Mouse (Mus musculus): ENCODE measurements around the gene Grm5.

Gene Grm5

DNA sequence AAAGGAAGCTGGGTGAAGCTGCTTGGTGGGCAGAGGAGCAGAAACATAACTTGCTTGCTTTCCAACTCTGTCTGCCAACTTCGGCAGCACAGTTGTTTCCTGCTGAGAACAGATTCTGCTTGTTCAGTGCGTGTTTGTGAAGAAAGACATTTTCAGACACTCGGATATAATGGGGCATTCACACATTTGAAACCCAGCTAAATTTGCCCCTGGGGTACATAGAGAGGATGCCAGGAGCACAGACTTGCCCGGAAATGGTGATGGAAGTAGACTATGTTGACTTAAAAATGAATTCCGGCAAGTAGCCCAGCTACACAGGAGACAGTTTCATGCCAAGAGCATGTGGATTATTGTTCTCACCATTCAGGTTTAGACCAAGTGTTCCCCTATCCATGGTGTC, 342.0 kb downstream of the Grm5 start:
- DNase-seq = peak; percentile 3

- no peak for DNase-seq
Measured at GRCm38 (mm10) chr7:87937415-87937814, 353.4 kb downstream of the Grm5 start.

DNA sequence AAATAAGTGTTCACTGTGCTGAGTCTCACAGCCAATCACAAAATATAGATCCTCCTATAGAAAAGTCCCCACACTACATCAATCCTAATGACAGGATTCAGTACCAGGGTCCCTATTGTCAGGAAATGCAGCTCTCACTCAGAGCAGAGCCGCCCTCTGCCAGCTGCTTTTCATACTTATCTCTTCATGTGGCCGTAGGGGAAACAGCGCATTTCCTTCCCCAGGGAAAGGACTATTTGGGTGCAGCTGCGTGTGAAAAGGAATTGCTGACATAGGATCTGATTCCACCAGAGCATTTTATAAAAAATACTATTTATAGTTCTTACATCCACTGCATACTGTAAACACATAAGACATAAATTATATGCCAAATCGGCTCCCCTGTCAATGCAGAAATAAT, 354.3 kb downstream of the Grm5 start:
- DNase-seq = no peak

GRCm38 (mm10) chr7:87950205-87950604, 366.2 kb downstream of the Grm5 start:
- DNase-seq = no peak

DNA sequence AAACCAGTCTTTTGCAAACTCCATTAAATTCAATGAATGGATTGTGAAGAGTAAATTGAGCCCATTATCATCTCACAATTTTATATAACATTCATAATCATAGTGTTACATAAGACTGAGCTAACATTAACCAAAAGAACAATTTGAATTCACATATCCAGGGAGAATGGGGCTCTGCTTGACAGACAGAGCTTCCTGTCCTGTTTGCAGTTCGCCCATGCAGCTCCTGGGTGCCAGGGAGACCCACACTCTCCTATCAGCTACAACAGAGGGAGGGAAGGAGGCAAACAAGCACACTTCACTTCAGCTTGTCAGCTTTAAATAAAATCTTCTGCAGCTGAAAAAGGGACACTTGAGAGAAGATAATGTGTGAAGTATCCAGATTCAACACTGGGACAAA, 389.2 kb downstream of the Grm5 start:
- DNase-seq = no peak

- no peak for DNase-seq
Measured at GRCm38 (mm10) chr7:87975041-87975440, 391.1 kb downstream of the Grm5 start.

DNA sequence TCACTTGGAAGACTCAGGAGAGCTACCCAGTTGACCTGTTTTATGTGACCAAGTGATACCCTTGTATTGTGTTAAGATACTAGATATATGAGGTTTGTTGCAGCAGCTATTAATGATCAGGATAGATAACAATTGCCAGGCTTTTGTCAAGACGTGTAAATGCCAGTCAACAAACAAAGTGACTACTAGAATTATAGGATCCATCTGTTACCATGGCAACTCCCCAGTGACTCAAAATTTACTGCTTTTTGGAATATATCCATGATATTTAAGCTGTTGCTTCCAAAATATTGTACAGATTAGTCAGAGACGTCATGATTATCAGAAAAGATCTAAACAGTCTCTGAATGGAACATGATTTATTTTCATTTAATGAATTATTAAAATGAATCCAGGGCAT, 399.5 kb downstream of the Grm5 start:
- DNase-seq = no peak

DNA sequence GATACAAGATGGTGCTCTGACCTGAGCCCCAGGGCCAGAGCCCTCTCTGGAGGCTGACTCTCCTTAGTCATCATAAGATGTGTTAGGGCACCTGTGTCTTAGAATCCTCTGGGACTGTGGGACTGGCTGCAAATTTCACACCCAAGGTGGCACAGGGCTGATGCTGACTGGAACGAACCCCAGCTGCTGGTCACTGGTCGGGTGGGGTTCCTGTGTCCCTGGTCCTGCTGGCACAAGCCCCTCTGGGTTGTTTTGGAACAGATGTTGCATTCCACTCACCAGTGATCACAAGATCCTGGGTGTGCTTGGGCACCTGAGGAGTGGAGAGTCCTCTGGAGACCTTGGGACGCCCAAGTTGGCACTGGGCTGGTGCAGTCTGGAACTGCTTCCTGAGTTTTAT, 430.5 kb downstream of the Grm5 start:
- no peak for DNase-seq

DNA sequence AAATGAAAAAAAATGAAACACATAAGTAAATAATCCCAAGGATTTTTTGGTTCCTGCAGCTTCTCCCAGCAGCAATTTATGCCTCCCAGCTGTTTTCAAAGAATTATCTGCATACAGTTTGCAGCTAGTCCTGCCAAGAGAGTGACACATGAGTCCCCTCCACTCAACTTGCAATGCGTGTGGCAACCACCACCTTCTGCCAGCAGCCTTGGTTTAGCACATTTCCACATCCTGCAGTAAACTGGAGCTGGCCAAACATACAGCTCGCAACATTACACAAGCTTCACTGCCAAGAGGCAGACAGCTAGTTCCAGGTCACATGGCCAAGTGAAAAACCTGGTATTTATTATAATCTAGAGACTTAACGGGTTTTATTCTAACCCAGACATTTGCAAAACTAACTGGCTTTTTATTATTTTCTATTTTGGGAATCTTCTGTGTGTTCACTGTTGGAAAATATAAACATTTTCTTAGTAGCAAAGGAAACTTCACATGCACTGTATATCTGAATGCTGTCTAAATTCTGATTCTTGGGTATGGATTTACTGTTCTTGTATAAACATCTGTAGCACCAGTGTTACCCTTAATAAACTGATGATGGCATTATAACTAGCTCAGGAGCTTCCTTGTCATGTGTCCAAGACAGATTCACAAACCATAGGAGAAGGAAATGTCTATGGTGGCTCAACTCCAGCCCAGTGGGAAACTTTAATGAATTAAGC, 443.6 kb downstream of the Grm5 start:
- DNase-seq = no peak

- no peak for DNase-seq
Measured at GRCm38 (mm10) chr7:88047366-88047765, 463.4 kb downstream of the Grm5 start.

DNA sequence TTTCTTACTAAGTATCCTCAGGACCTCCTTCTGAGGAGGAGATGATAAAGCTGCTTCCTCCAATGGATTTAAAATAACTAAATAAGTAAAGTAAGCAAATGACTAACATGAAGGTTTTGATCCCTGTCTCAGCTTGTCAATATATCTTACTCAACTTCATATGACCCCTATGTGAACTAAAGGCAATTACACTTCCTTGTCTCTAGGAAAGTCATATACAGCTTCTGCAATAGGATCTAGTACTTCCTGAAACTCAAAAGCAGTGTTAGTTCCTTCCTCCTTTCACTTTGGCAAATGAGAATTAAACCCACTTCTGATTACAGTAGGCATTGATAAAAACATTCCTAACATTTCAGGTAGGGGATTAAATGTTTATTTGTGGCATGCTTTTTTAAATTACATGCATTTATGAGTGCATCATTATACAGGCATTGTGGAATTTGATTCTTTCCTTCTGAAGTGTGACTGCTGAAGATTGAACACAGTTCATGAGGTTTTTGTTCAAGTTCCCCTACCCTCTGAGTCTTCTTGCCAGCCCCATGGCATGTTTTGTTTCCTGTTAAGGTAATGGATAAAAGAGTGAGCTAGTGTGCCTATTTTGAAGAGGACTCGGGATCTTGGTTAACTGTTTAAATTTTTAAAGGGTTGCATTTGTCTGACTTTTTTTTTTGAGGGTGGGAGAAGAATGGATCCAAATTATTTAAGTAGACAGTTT, 470.4 kb downstream of the Grm5 start:
- DNase-seq = no peak

DNA sequence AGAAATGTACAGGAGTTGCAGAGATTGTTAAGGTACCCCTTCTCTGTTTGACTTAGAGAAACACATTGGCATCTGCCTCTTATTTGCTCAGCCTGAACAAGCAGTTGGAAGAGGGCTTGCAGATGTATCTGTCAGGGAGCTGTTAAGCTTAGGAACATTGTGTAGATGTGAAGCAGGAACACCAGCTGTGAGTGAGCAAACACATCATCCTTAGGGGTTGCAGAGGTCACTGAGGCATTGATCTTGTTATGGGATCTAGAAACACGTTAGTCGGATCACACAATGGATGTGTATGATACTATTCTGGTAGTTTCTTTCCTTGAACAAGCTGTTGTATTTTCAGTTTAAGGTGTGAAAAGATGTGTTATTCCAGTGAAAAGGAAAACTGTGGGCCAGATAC, 472.5 kb downstream of the Grm5 start:
- no peak for DNase-seq

DNA sequence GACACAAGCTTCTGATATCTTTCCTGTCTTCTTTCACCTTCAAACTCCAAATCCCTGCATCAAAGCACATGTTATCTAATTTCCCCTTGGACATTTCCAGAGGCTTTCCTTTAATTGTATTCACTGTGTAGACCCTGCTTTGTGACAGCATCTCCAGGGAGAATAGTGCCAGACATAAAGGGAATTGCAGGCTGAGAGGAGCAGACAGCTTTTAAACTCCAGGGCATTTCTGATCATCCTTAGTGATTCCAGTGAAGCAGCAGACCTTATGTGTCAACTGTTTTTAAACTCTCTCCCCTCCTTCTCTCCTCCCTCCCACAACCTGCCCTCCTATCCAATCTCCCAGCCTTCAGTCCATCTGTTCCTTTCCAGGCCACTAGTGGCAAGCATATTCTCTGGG, 507.1 kb downstream of the Grm5 start:
- no peak for DNase-seq

- DNase-seq = no peak
Measured at GRCm38 (mm10) chr7:88096536-88097107, 512.7 kb downstream of the Grm5 start.

- DNase-seq = peak; percentile 2
Measured at GRCm38 (mm10) chr7:88097715-88098114, 513.7 kb downstream of the Grm5 start.

- no peak for DNase-seq
Measured at GRCm38 (mm10) chr7:88116724-88117409, 532.9 kb downstream of the Grm5 start.

DNA sequence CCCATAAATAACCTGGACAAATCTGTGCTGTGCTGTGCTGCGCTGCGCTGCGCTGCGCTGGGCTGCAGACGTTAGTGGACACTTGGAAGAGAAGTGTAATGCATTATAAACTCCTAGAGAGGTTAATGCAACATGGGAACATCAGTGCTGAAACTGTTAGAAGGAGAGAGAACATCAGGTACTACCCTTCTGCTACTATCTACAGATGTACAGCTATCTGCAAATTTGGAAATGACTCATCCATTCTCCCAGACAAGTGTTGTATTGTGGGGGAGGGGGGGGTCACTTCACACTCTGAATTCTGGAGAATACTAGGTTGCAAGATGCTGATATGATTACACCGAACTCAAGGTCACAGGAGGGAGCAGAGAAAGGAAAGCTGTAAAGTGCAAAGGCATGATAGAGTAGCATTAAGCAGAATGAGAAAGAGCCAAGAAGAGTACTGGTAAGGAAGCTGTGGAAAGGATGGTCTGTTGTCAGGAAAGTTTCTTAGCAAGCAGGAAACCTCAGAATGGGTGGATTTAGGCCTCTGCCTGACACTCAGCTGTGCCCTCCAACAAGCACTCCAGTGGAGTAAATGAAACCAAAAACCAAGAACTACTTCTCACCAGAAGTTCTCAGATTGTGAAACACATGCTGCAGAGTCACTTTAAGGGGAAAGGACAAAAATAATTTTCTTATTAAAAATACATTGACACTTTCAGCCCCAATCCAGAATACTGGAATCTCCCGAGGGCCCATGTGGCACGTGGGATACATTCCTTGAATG, 544.3 kb downstream of the Grm5 start:
- DNase-seq = no peak

DNA sequence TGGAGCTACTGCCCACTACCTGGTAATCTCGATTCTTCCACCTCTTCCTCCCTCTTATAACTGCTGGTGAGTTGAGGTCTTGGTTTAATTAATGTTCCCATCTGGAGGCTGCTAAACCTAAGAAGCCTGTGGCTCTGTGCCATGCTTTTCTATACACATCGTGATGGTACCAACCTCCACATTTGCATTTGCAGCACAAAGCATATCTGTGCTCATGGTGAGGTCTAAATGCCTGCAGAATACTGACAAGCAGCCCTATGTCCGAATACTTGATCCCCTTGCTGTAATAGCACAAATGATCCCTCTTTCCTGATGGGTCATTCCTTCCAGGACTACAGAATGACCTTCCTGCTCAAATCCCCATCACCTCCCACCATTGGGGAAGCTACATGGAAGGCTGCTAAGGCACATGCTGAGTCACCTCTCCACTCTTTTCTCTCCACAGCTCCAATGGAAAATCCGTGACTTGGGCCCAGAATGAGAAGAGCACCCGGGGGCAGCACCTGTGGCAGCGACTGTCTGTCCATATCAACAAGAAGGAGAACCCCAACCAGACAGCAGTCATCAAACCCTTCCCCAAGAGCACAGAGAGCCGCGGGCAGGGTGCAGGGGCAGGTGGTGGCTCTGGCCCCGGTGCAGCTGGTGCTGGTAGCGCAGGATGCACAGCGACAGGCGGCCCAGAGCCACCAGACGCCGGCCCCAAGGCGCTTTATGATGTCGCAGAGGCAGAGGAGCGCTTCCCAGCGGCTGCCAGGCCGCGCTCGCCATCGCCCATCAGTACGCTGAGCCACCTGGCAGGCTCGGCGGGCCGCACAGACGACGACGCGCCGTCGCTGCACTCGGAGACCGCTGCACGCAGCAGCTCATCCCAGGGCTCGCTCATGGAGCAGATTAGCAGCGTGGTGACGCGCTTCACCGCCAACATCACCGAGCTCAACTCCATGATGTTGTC, 545.8 kb downstream of the Grm5 start:
- DNase-seq = no peak

DNA sequence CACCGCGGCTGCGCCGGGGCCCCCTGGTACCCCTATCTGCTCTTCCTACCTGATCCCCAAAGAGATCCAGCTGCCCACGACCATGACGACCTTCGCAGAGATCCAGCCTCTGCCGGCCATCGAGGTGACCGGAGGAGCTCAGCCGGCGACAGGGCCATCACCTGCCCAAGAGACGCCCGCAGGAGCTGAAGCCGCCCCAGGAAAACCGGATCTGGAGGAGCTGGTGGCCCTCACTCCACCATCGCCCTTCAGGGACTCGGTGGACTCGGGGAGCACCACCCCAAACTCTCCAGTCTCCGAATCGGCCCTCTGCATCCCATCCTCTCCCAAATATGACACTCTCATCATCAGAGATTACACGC, 546.5 kb downstream of the Grm5 start:
- DNase-seq = no peak

DNA sequence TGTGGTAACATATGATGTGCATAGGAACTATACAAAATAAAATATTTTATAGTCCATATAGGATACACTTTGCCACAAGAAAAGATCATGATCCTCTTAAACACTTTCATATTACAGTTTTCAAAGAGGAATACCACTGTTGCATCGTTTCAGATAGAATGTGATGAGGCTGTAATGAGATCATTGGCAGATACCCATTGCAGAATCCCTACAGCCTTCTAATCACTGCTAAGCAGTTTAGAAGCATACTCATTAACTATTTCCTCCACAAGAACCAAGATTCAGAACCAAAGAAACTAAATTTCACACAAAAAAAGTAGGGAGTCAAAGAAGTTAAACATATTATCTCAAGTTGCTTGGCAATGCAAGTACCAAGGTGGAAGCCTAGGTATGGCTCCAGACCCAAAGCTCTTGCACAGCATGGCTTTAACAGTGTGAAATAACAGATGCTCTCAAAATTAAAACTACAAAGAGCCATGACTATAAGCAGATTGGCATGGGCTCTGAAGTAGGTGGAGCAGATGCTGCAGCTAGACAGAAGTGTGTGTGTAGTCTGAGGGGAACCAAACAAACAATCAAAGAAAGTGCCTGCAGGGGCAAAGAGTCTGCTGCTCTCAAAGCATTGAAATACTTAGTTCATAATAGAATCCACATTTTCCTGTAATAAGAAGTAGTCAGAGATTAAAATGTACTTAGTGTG, 575.7 kb downstream of the Grm5 start:
- DNase-seq = no peak

GRCm38 (mm10) chr7:88161586-88161985, 577.6 kb downstream of the Grm5 start:
- DNase-seq = no peak

Data from cerebellum, adult 11 months (tissue).